Mouse (Mus musculus): ENCODE results near the gene Fam216a. TPM values are rescaled to one million over a fixed set of nuclear protein-coding genes. Genes with fewer than 3 reads are reported as not detected.
A peak's percentile ranks its signal among the peaks of the same experiment; 100 is the strongest.

Gene Fam216a
- polyA plus RNA-seq, 1 experiment from 2014 or later, result 140 TPM

- ATAC-seq, result no peak
- Histone ChIP-seq H3K27ac (ENCODE audit: low read depth, low read length) (no peak overlapping the region), H3K27me3 (replicated peaks; ENCODE audit: control insufficient read depth, insufficient read depth, low read length) (no peaks in the 10 kb centered on the region), H3K9ac (ENCODE audit: low read depth, low read length) (no peak overlapping the region), H3K9me3 (ENCODE audit: control insufficient read depth, low read length) (no peaks in the 10 kb centered on the region), H3K4me2 (ENCODE audit: low read length) (no peak overlapping the region), H3K36me3 (ENCODE audit: control insufficient read depth, insufficient read depth, low read length) (peaks cover 45% of the 10 kb centered on the region), H3K4me1 (ENCODE audit: control insufficient read depth, insufficient read depth, low read depth, low read length) (no peaks in the 10 kb centered on the region), H3K4me3 (ENCODE audit: low read length) (no peak overlapping the region)
- 95% methylated on average over 10 of the region's 10 CpGs for WGBS
These were observed 33.4 kb upstream of the Fam216a start for GRCm38 (mm10) chr5:122405537-122405936.

- 89% methylated on average over 12 of the region's 12 CpGs for WGBS
- Histone ChIP-seq H3K4me3 (ENCODE audit: low read length) (no peak overlapping the region), H3K9me3 (ENCODE audit: control insufficient read depth, low read length) (no peaks in the 10 kb centered on the region), H3K27me3 (replicated peaks; ENCODE audit: control insufficient read depth, insufficient read depth, low read length) (no peaks in the 10 kb centered on the region), H3K4me2 (ENCODE audit: low read length) (no peak overlapping the region), H3K4me1 (ENCODE audit: control insufficient read depth, insufficient read depth, low read depth, low read length) (no peaks in the 10 kb centered on the region), H3K9ac (ENCODE audit: low read depth, low read length) (no peak overlapping the region), H3K27ac (ENCODE audit: low read depth, low read length) (no peak overlapping the region), H3K36me3 (ENCODE audit: control insufficient read depth, insufficient read depth, low read length) (peaks cover 49% of the 10 kb centered on the region)
- ATAC-seq, result no peak
These were observed 31.2 kb upstream of the Fam216a start for GRCm38 (mm10) chr5:122403362-122403761.

GRCm38 (mm10) chr5:122402772-122403171 is 30.6 kb upstream of the Fam216a start:
- Histone ChIP-seq H3K4me3 (ENCODE audit: low read length) (no peak overlapping the region), H3K9ac (ENCODE audit: low read depth, low read length) (no peak overlapping the region), H3K36me3 (ENCODE audit: control insufficient read depth, insufficient read depth, low read length) (peaks cover 49% of the 10 kb centered on the region), H3K27ac (ENCODE audit: low read depth, low read length) (no peak overlapping the region), H3K27me3 (replicated peaks; ENCODE audit: control insufficient read depth, insufficient read depth, low read length) (no peaks in the 10 kb centered on the region), H3K9me3 (ENCODE audit: control insufficient read depth, low read length) (no peaks in the 10 kb centered on the region), H3K4me2 (ENCODE audit: low read length) (no peak overlapping the region), H3K4me1 (ENCODE audit: control insufficient read depth, insufficient read depth, low read depth, low read length) (no peaks in the 10 kb centered on the region)
- peak; percentile 48 for ATAC-seq
- 87% methylated on average over 5 of the region's 5 CpGs for WGBS

- WGBS, result 77% methylated on average over 13 of the region's 13 CpGs
- Histone ChIP-seq H3K4me3 (ENCODE audit: low read length) (no peak overlapping the region), H3K4me2 (ENCODE audit: low read length) (no peak overlapping the region), H3K36me3 (ENCODE audit: control insufficient read depth, insufficient read depth, low read length) (peaks cover 48% of the 10 kb centered on the region), H3K27me3 (replicated peaks; ENCODE audit: control insufficient read depth, insufficient read depth, low read length) (no peaks in the 10 kb centered on the region), H3K9me3 (ENCODE audit: control insufficient read depth, low read length) (no peaks in the 10 kb centered on the region), H3K27ac (ENCODE audit: low read depth, low read length) (no peak overlapping the region), H3K9ac (ENCODE audit: low read depth, low read length) (no peak overlapping the region), H3K4me1 (ENCODE audit: control insufficient read depth, insufficient read depth, low read depth, low read length) (no peaks in the 10 kb centered on the region)
- ATAC-seq, result peak; percentile 24; the same call in 1 of the 2 replicates
These were observed 30.0 kb upstream of the Fam216a start for GRCm38 (mm10) chr5:122402160-122402559.

GRCm38 (mm10) chr5:122401303-122401640 is 29.1 kb upstream of the Fam216a start:
- ATAC-seq, result no peak
- Histone ChIP-seq H3K9me3 (ENCODE audit: control insufficient read depth, low read length) (no peaks in the 10 kb centered on the region), H3K4me2 (ENCODE audit: low read length) (no peak overlapping the region), H3K36me3 (ENCODE audit: control insufficient read depth, insufficient read depth, low read length) (peaks cover 45% of the 10 kb centered on the region), H3K4me3 (ENCODE audit: low read length) (no peak overlapping the region), H3K27me3 (replicated peaks; ENCODE audit: control insufficient read depth, insufficient read depth, low read length) (no peaks in the 10 kb centered on the region), H3K9ac (ENCODE audit: low read depth, low read length) (no peak overlapping the region), H3K27ac (ENCODE audit: low read depth, low read length) (no peak overlapping the region), H3K4me1 (ENCODE audit: control insufficient read depth, insufficient read depth, low read depth, low read length) (no peaks in the 10 kb centered on the region)
- WGBS, result 16% methylated on average over 8 of the region's 8 CpGs

GRCm38 (mm10) chr5:122400628-122401302 is 28.6 kb upstream of the Fam216a start:
- H3K27me3 ChIP-seq (replicated peaks; ENCODE audit: control insufficient read depth, insufficient read depth, low read length), result no peaks in the 10 kb centered on the region
- WGBS, result 82% methylated on average over 18 of the region's 18 CpGs
- peaks cover 43% of the 10 kb centered on the region for H3K36me3 ChIP-seq (ENCODE audit: control insufficient read depth, insufficient read depth, low read length)
- H3K4me2 ChIP-seq (ENCODE audit: low read length), result no peak overlapping the region
- no peaks in the 10 kb centered on the region for H3K4me1 ChIP-seq (ENCODE audit: control insufficient read depth, insufficient read depth, low read depth, low read length)
- no peak overlapping the region for H3K27ac ChIP-seq (ENCODE audit: low read depth, low read length)
- H3K9ac ChIP-seq (ENCODE audit: low read depth, low read length), result no peak overlapping the region
- no peak for ATAC-seq
- H3K4me3 ChIP-seq (ENCODE audit: low read length), result no peak overlapping the region
- no peaks in the 10 kb centered on the region for H3K9me3 ChIP-seq (ENCODE audit: control insufficient read depth, low read length)

GRCm38 (mm10) chr5:122399871-122400270 is 27.7 kb upstream of the Fam216a start:
- H3K9me3 ChIP-seq (ENCODE audit: control insufficient read depth, low read length), result no peaks in the 10 kb centered on the region
- no peak overlapping the region for H3K4me2 ChIP-seq (ENCODE audit: low read length)
- no peak overlapping the region for H3K27ac ChIP-seq (ENCODE audit: low read depth, low read length)
- no peaks in the 10 kb centered on the region for H3K4me1 ChIP-seq (ENCODE audit: control insufficient read depth, insufficient read depth, low read depth, low read length)
- no peak overlapping the region for H3K9ac ChIP-seq (ENCODE audit: low read depth, low read length)
- peaks cover 35% of the 10 kb centered on the region for H3K36me3 ChIP-seq (ENCODE audit: control insufficient read depth, insufficient read depth, low read length)
- H3K27me3 ChIP-seq (replicated peaks; ENCODE audit: control insufficient read depth, insufficient read depth, low read length), result no peaks in the 10 kb centered on the region
- H3K4me3 ChIP-seq (ENCODE audit: low read length), result no peak overlapping the region
- no peak for ATAC-seq
- 94% methylated on average over 8 of the region's 8 CpGs for WGBS

- H3K4me3 ChIP-seq (ENCODE audit: low read length), result no peak overlapping the region
- WGBS, result 90% methylated on average over 8 of the region's 8 CpGs
- H3K27me3 ChIP-seq (replicated peaks; ENCODE audit: control insufficient read depth, insufficient read depth, low read length), result no peaks in the 10 kb centered on the region
- no peak overlapping the region for H3K4me2 ChIP-seq (ENCODE audit: low read length)
- no peak overlapping the region for H3K9ac ChIP-seq (ENCODE audit: low read depth, low read length)
- H3K4me1 ChIP-seq (ENCODE audit: control insufficient read depth, insufficient read depth, low read depth, low read length), result peaks cover 9% of the 10 kb centered on the region
- no peak overlapping the region for H3K27ac ChIP-seq (ENCODE audit: low read depth, low read length)
- H3K36me3 ChIP-seq (ENCODE audit: control insufficient read depth, insufficient read depth, low read length), result peaks cover 24% of the 10 kb centered on the region
- no peak for ATAC-seq
- no peaks in the 10 kb centered on the region for H3K9me3 ChIP-seq (ENCODE audit: control insufficient read depth, low read length)
These were observed 25.3 kb upstream of the Fam216a start for GRCm38 (mm10) chr5:122397495-122397894.

- no peak overlapping the region for H3K9ac ChIP-seq (ENCODE audit: low read depth, low read length)
- H3K4me2 ChIP-seq (ENCODE audit: low read length), result no peak overlapping the region
- no peak for ATAC-seq
- H3K27me3 ChIP-seq (replicated peaks; ENCODE audit: control insufficient read depth, insufficient read depth, low read length), result no peaks in the 10 kb centered on the region
- H3K9me3 ChIP-seq (ENCODE audit: control insufficient read depth, low read length), result no peaks in the 10 kb centered on the region
- H3K4me1 ChIP-seq (ENCODE audit: control insufficient read depth, insufficient read depth, low read depth, low read length), result peaks cover 10% of the 10 kb centered on the region
- 0 out of 2 replicates have a peak overlapping the region, but pooled peaks have one; percentile 44 for H3K27ac ChIP-seq (ENCODE audit: low read depth, low read length)
- 86% methylated on average over 10 of the region's 10 CpGs for WGBS
- peaks cover 19% of the 10 kb centered on the region for H3K36me3 ChIP-seq (ENCODE audit: control insufficient read depth, insufficient read depth, low read length)
- no peak overlapping the region for H3K4me3 ChIP-seq (ENCODE audit: low read length)
These were observed 24.6 kb upstream of the Fam216a start for GRCm38 (mm10) chr5:122396791-122397190.

All from hindbrain, embryonic 16.5 days (tissue).